Mouse (Mus musculus) CH12.LX (cell line): ENCODE results near the gene Ndufv3. TPM values are rescaled to one million over a fixed set of nuclear protein-coding genes. Genes with fewer than 3 reads are reported as not detected.

Experiments used
- DNase-seq: peaks from one replicate; pipeline ENCODE4 v3.0.0-alpha.2; 2013; ENCODE audit errors: extremely low read depth
- H3K27ac ChIP-seq: 2 replicates; pipeline ENCODE4 v1.5.1; 2012; ENCODE audit warnings: low read depth, mild to moderate bottlenecking, control low read depth, moderate library complexity; ENCODE audit not compliant: insufficient read depth
- H3K27me3 ChIP-seq: replicated peaks from 2 replicates; pipeline ENCODE3; 2012; ENCODE audit warnings: inconsistent platforms
- H3K36me3 ChIP-seq, 2 experiments: replicated peaks in 1 of 2; 2 replicates each; pipeline versions ENCODE3 to v1.6.1; 2012; ENCODE audit warnings: inconsistent platforms in 1 of 2, low read length in 1 of 2, mild to moderate bottlenecking in 1 of 2, mixed read lengths in 1 of 2, moderate library complexity in 1 of 2; ENCODE audit not compliant: control insufficient read depth in 1 of 2, insufficient read depth in 1 of 2
- H3K4me1 ChIP-seq, 2 experiments: 2 replicates each; pipeline ENCODE4 v1.6.1; 2012; ENCODE audit warnings: inconsistent platforms in 1 of 2, moderate library complexity in 1 of 2; ENCODE audit not compliant: insufficient read depth in 2 of 2, control insufficient read depth in 1 of 2
- H3K4me2 ChIP-seq: 2 replicates; pipeline ENCODE4 v1.6.1; 2012; ENCODE audit warnings: low read depth, mild to moderate bottlenecking, control low read depth; ENCODE audit not compliant: poor library complexity, insufficient read depth, severe bottlenecking
- H3K4me3 ChIP-seq, 3 experiments: fragments of 150-350 bp in 1 of 3; sonication (generic) in 1 of 3; replicated peaks in 1 of 3; 2 replicates each; pipeline versions ENCODE3 to v1.5.1; 2011 to 2012; ENCODE audit warnings: low read depth in 2 of 3, low read length in 2 of 3, mild to moderate bottlenecking in 2 of 3, moderate library complexity in 2 of 3, control low read depth in 1 of 3, improper control_type of control experiment in 1 of 3, inconsistent platforms in 1 of 3, mixed read lengths in 1 of 3; ENCODE audit not compliant: poor library complexity in 1 of 3
- H3K79me2 ChIP-seq: replicated peaks from 2 replicates; pipeline ENCODE4 v1.6.1; 2012; ENCODE audit warnings: mild to moderate bottlenecking, moderate library complexity; ENCODE audit not compliant: control insufficient read depth, poor library complexity, insufficient read depth, severe bottlenecking; ENCODE audit errors: extremely low read depth
- H3K9ac ChIP-seq: 2 replicates; pipeline ENCODE4 v1.6.1; 2012; ENCODE audit warnings: low read depth, mild to moderate bottlenecking, control low read depth, moderate library complexity; ENCODE audit not compliant: insufficient read depth
- H3K9me3 ChIP-seq: replicated peaks from 2 replicates; pipeline ENCODE3; 2012; ENCODE audit warnings: low read length, inconsistent platforms, mixed read lengths
- CHD1 ChIP-seq: IDR thresholded peaks from 2 replicates; pipeline ENCODE4 v1.6.1; 2012; ENCODE audit warnings: low read depth, low read length, improper control_type of control experiment, inconsistent platforms
- E2F4 ChIP-seq: IDR thresholded peaks from 2 replicates; pipeline ENCODE4 v1.6.1; 2011; ENCODE audit warnings: low read depth, low read length, improper control_type of control experiment; ENCODE audit not compliant: insufficient replicate concordance
- HCFC1 ChIP-seq: IDR thresholded peaks from 2 replicates; pipeline ENCODE4 v1.6.1; 2012; ENCODE audit warnings: low read depth, mild to moderate bottlenecking, inconsistent platforms, low read length, improper control_type of control experiment
- IRF4 ChIP-seq: IDR thresholded peaks from 2 replicates; pipeline ENCODE4 v1.6.1; 2014; ENCODE audit warnings: low read depth, mild to moderate bottlenecking, inconsistent platforms, low read length, improper control_type of control experiment
- JUN ChIP-seq: IDR thresholded peaks from 2 replicates; pipeline ENCODE4 v1.6.1; 2011; ENCODE audit warnings: low read depth, mild to moderate bottlenecking, low read length, improper control_type of control experiment, moderate library complexity; ENCODE audit not compliant: insufficient read depth
- JUND ChIP-seq: conservative IDR thresholded peaks from 2 replicates; pipeline ENCODE4 v1.6.1; 2011; ENCODE audit warnings: low read depth, low read length, improper control_type of control experiment
- KAT2A ChIP-seq: IDR thresholded peaks from 2 replicates; pipeline ENCODE4 v1.6.1; 2012; ENCODE audit warnings: low read length, improper control_type of control experiment, inconsistent platforms; ENCODE audit not compliant: insufficient replicate concordance
- MAX ChIP-seq: IDR thresholded peaks from 2 replicates; pipeline ENCODE4 v1.6.1; 2011; ENCODE audit warnings: low read length, improper control_type of control experiment
- MAZ ChIP-seq: IDR thresholded peaks from 2 replicates; pipeline ENCODE4 v1.6.1; 2012; ENCODE audit warnings: low read depth, mild to moderate bottlenecking, inconsistent platforms, low read length, improper control_type of control experiment, moderate library complexity
- NELFE ChIP-seq: IDR thresholded peaks from 2 replicates; pipeline ENCODE4 v1.6.1; 2011; ENCODE audit warnings: low read depth, low read length, improper control_type of control experiment
- PAX5 ChIP-seq: IDR thresholded peaks from 2 replicates; pipeline ENCODE4 v1.6.1; 2012; ENCODE audit warnings: low read length, inconsistent platforms, mixed read lengths
- POLR2AphosphoS2 ChIP-seq: IDR thresholded peaks from 2 replicates; pipeline ENCODE4 v1.6.1; 2011; ENCODE audit warnings: low read depth, low read length, improper control_type of control experiment
- RAD21 ChIP-seq: IDR thresholded peaks from 2 replicates; pipeline ENCODE4 v1.6.1; 2011; ENCODE audit warnings: low read depth, mild to moderate bottlenecking, low read length, improper control_type of control experiment, moderate library complexity
- SIN3A ChIP-seq: IDR thresholded peaks from 2 replicates; pipeline ENCODE4 v1.6.1; 2012; ENCODE audit warnings: low read length, improper control_type of control experiment, inconsistent platforms
- TCF12 ChIP-seq: IDR thresholded peaks from 2 replicates; pipeline ENCODE4 v1.6.1; 2014; ENCODE audit warnings: low read depth, mild to moderate bottlenecking, inconsistent platforms, low read length, improper control_type of control experiment
- UBTF ChIP-seq: IDR thresholded peaks from 2 replicates; pipeline ENCODE4 v1.6.1; 2012; ENCODE audit warnings: low read depth, mild to moderate bottlenecking, inconsistent platforms, low read length, improper control_type of control experiment, moderate library complexity
- USF1 ChIP-seq: IDR thresholded peaks from 2 replicates; pipeline ENCODE4 v1.6.1; 2014; ENCODE audit warnings: low read depth, mild to moderate bottlenecking, inconsistent platforms, low read length, improper control_type of control experiment
- USF2 ChIP-seq: conservative IDR thresholded peaks from 2 replicates; pipeline ENCODE4 v1.6.1; 2011; ENCODE audit warnings: low read depth, low read length, improper control_type of control experiment
- ZC3H11A ChIP-seq: IDR thresholded peaks from 2 replicates; pipeline ENCODE4 v1.6.1; 2012; ENCODE audit warnings: low read depth, mild to moderate bottlenecking, inconsistent platforms, low read length, improper control_type of control experiment
- ZMIZ1 ChIP-seq: IDR thresholded peaks from 2 replicates; pipeline ENCODE4 v1.6.1; 2012; ENCODE audit warnings: low read depth, mild to moderate bottlenecking, inconsistent platforms, low read length, improper control_type of control experiment
- ZNF384 ChIP-seq: IDR thresholded peaks from 2 replicates; pipeline ENCODE4 v1.6.1; 2012; ENCODE audit warnings: low read depth, low read length, improper control_type of control experiment, inconsistent platforms
- dilution Hi-C: fragments of 300-500 bp; cut with MboI; formaldehyde crosslinking; loops from 2 replicates; pipeline ENCODE4 v1.14.3; 2020; ENCODE audit warnings: low sequenced_read_pairs; ENCODE audit not compliant: extremely low pct_unique_long_range_greater_than_20kb, extremely low pct_ligation_motif_present
- in situ Hi-C: fragments of 300-500 bp; cut with MboI; formaldehyde crosslinking; loops from 3 replicates; pipeline ENCODE4 v1.14.3; 2019; ENCODE audit warnings: low sequenced_read_pairs, low pct_ligation_motif_present, low pct_unique_long_range_greater_than_20kb, mixed read lengths
- polyA plus RNA-seq: library from polyadenylated mRNA; unstranded; fragments of >175 nt; gene quantifications from 2 replicates; pipeline ENCODE4 v1.2.1, GENCODE M21; 2012; ENCODE audit warnings: low read depth; ENCODE audit not compliant: insufficient read length
- total RNA-seq, 2 experiments: library from RNA; depleted of rRNA; stranded (reverse); fragments of 300-350 nt in 1 of 2; fragments of >200 nt in 1 of 2; gene quantifications; 2 replicates each; pipeline ENCODE4 v1.2.3; 2012 to 2014

Gene Ndufv3
- total and polyA plus RNA-seq, 3 experiments = 292 to 409 (median 298) TPM

- TF ChIP-seq MAX (no peak), PAX5 (no peak), TCF12 (no peak), MAZ (no peak), SIN3A (no peak)
- no peak for DNase-seq
- Histone ChIP-seq H3K4me2 (peak overlapping the region; percentile 46), H3K9me3 (no peaks in the 10 kb centered on the region), H3K9ac (peak overlapping the region; percentile 76), H3K27ac (no peak overlapping the region), H3K36me3 (peaks cover 27 to 29% of the 10 kb centered on the region in 2 experiments), H3K27me3 (no peaks in the 10 kb centered on the region), H3K4me3 (peak overlapping the region; percentile 87 to 90 (median 89)), H3K79me2 (peaks cover 24% of the 10 kb centered on the region), H3K4me1 (peaks cover 0 to 25% of the 10 kb centered on the region in 2 experiments; a peak in 3 of 4 replicates)
- dilution Hi-C loops (no loop called here), in situ Hi-C loops (loop anchor here (10.0 kb wide), 1 partner anchor 152 kb away; no protein-coding TSS in a partner anchor)
These were observed 7.3 kb upstream of the Ndufv3 start for GRCm38 (mm10) chr17:31512593-31512992.

GRCm38 (mm10) chr17:31514696-31515095 lies 5.2 kb upstream of the Ndufv3 start:
- in situ Hi-C loops = loop anchor here (10.0 kb wide), 1 partner anchor 150 kb away; no protein-coding TSS in a partner anchor
- H3K4me2 ChIP-seq = no peak overlapping the region
- TF ChIP-seq USF2 (no peak), HCFC1 (no peak), UBTF (no peak), KAT2A (no peak), RAD21 (no peak), NELFE (no peak), IRF4 (no peak), CHD1 (no peak), POLR2AphosphoS2 (no peak), USF1 (no peak), ZNF384 (no peak), SIN3A (no peak), E2F4 (no peak), ZC3H11A (no peak), ZMIZ1 (no peak), JUND (no peak), JUN (no peak)

More at GRCm38 (mm10) chr17:31514696-31515095, 5.2 kb upstream of the Ndufv3 start:
- H3K27me3 ChIP-seq = no peaks in the 10 kb centered on the region
- H3K9me3 ChIP-seq = no peaks in the 10 kb centered on the region
- peaks cover 7 to 9% of the 10 kb centered on the region in 2 experiments for H3K36me3 ChIP-seq
- H3K9ac ChIP-seq = no peak overlapping the region
- H3K4me1 ChIP-seq = peaks cover 2 to 29% of the 10 kb centered on the region in 2 experiments; a peak in 2 of 4 replicates
- no peak for DNase-seq
- no peak overlapping the region for H3K27ac ChIP-seq
- dilution Hi-C loops = no loop called here
- H3K79me2 ChIP-seq = peaks cover 21% of the 10 kb centered on the region
- no peak overlapping the region for H3K4me3 ChIP-seq
